Mouse (Mus musculus) 416B (cell line): Measurements from ENCODE around the gene Gm10024.
"Not testable (repeated sequence)": the region's sequence is repeated elsewhere in the genome, so short reads cannot be mapped to it uniquely, and the experiment has no call there.

Experiments used
- DNase-seq: peaks from one replicate; pipeline ENCODE4 v3.0.0; 2011; ENCODE audit warnings: low read depth

Gm10024 gene

GRCm38 (mm10) chr10:77735928-77736327 lies 24.7 kb downstream of the Gm10024 start:
- DNase-seq, result no peak

- DNase-seq, result no peak
Observed at GRCm38 (mm10) chr10:77738929-77739328, 27.7 kb downstream of the Gm10024 start.

DNA sequence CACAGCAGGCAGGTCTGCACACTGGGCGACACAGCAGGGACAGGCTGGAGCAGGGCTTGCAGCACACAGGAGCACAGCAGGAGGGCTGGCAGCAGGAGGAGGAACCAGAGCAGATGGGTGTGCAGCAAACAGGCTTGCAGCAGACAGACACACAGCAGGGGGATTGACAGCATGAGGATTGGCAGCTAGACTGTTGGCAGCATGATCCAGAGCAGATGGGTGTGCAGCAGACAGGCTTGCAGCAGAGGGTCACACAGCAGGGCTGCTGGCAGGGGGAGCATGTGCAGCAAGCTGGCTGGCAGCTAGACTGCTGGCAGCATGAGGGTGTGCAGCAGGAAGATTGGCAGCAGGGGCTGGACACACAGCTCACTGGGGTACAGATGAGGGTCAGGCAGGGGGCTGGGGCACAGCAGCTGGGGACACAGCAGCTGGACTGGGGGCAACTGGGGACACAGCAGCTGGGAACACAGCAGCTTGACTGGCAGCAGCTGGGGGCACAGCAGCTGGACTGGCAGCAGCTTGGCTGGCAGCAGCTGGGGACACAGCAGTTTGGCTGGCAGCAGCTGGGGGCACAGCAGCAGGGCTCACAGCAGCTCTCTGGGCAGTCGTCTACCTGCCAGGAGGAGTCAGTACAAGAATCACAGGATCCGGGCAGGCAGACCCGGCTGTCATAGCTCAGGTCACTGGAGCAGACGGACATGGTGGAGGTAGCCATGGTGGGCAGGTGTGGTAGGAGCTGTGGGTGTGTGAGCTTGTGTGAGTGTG lies 30.8 kb downstream of the Gm10024 start, which contains the start of gene Gm18596:
Gm18596 (minus strand) TSS at position 715 of the 765 bp plus-strand sequence.
- not testable (repeated sequence) for DNase-seq

GRCm38 (mm10) chr10:77750686-77751085 lies 39.4 kb downstream of the Gm10024 start:
- DNase-seq, result not testable (repeated sequence)

- not testable (repeated sequence) for DNase-seq
Observed at GRCm38 (mm10) chr10:77751254-77751653, 40.0 kb downstream of the Gm10024 start, which contains the start of gene Gm9736. Gene Gm9736, minus strand, starts transcription at chr10:77751354.

DNA sequence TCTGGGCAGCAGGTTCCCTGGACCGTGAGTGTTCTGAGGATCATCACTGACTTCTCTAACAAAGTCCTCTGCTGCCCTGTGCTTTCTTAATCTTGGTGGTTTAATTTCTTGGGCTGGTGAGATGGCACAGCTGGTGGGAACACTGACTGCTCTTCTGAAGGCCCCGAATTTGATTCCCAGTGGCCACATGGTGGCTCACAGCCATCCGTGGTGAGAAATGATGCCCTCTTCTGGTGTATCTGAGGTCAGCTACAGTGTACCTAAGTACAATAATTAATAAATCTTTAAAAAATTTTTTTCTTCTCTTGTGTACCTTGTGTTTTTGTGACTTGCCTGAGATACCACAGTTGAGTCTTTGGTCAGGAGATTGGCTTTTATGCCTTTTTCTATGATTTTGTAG lies 41.1 kb downstream of the Gm10024 start:
- peak; percentile 32 for DNase-seq

- DNase-seq, result peak; percentile 13
Observed at GRCm38 (mm10) chr10:77753448-77753847, 42.2 kb downstream of the Gm10024 start.

- DNase-seq, result not testable (repeated sequence)
Observed at GRCm38 (mm10) chr10:77759582-77759981, 48.3 kb downstream of the Gm10024 start, which contains the start of gene Gm3233. Gene Gm3233, minus strand, starts transcription at chr10:77759682.
